Mouse (Mus musculus) CD8-positive naive resting alpha-beta T cell, adult 2 months (primary cell): Measurements from ENCODE around the gene Prkci.
A peak's percentile ranks its signal among the peaks of the same experiment; 100 is the strongest.

ENCODE experiments used
- DNase-seq, 2 experiments: peaks; one replicate each; pipeline ENCODE4 v3.0.0; 2022; ENCODE audit warnings: low read depth in 2 of 2, low spot score in 2 of 2

The Prkci gene

DNA sequence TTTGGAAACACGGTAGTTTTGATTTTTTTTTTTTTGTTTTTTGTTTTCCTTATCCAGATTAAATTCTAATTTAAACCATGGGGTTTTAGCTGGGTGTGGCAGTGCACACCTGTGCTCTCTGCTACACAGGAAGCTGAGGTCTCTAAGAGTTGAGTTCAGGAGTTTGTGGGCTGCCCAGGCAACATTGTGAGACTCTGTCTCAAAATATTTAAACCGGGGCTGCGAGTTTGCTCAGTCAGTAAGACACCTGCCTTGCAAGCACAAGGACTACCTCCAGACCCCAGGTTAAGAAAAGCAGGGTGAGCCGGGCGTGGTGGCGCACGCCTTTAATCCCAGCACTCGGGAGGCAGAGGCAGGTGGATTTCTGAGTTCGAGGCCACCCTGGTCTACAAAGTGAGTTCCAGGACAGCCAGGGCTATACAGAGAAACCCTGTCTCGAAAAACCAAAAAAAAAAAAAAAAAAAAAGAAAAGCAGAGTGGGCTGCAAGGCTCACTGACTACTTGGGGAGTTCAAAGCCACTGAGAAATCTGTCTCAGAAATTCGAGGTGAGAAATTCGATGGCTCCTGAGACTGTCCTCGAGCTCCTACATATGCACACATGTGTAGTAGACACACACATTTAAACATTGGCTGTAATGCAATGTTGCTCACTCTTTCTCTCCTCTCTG lies 87.4 kb downstream of the Prkci start:
- no peak for DNase-seq

DNA sequence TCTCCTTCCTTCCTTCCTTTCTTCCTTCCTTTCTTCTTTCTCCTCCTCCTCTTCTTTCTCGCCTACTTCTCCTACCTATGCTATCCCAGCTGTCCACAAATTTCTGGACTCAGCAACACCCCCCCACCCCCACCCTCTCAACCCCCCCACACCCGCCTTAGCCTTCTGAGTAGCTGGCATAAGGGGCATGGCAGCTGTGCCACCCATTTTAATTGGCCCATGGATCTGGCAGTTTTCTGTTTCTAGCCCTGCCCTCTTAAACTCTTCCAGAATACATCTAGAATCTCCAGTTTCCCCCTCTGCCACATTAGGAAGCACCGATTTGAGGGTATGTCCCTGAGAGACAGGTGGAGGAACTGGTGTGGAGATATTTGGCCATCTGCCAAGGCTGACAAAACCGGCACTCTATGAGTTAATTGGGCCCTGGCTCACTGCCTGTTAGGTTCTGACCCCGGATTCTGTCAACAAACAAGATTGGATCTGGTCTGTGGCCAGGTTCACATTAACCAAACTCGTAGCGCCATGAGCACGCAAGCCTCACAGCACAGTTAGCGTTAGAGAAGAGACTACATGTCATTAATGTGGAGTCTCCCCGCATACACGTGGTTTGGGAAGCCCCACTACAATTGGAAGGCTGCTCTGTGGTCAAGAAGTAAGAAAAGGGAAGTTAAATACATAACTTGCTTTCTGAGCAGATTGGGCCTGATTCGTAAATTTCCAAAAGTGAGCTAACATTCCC lies 88.1 kb downstream of the Prkci start:
- no peak for DNase-seq

GRCm38 (mm10) chr3:31085000-31085399 lies 89.5 kb downstream of the Prkci start:
- no peak for DNase-seq

GRCm38 (mm10) chr3:31088789-31089775 lies 93.5 kb downstream of the Prkci start:
- DNase-seq: no peak

DNA sequence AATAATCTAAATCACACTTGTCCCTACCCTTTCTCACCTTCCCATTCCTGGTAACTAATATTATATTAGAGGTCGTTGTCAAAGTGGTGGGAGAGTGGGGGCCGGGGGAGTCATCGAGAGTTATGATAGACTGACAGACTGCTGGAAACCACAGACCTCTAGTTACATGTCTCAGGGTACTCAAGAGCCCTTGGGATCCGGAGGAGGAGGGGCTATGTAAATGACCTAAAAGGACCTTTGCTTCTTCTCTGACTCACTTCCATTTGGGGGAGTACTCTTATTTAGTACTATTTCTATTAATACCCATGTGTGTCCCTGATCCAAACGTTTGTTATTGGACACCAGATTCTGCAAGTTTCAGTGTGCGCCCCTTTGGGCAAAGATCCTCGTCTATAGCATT lies 94.4 kb downstream of the Prkci start:
- no peak for DNase-seq

DNA sequence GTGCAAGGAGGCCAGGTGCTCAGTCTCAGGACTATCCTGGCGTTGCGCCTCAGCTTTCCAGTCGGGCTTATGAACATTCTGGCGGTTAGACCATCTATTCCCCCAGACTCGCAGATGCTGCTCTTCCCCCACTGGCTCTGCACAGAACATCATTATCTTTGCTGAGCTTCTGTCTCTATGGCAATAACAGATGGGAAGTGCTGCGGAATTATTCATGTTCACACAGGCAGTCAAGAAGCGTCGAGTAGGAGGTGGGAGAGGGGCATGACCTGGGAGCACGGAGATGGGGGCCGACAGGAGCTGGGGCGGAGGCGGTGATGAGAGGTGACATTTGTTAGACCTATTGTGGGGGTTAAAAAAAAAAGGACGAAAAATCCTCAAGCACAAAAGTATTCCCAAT lies 97.6 kb downstream of the Prkci start:
- DNase-seq: no peak

DNA sequence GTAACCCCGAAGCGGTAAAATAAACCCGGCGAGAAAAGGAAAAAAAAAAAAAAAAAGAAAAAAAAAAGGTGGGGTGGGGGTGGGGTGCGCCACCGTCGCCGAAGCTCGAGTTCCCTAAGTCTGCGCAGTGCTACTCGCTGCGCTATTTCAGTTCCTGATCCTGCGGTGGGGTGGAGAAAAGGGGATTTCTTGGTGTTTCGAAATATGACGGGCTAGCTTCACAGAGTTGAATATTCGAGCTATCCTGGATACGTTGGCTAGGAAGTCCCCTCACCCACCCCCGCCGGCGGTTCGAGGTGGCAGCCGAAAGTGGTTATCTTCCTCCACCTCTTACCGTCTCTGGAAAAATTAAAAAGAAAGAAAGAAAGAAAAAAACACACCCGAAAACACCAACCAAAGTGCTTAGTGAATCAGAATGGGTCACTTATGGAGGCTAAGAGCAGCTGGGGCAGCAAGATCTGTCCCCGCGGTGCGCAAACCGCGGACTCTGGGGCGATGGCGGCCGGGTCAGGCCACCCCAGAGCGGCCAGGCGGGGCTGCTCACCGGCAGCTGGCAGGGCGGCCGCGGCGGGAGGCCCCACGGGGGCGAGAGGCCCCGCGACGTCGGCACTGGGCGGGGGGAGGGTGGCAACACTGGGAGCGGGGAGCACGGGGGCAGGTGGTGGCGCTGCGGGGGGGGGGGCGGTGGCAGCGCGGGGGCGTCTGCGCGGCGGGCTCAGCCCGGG lies 98.2 kb downstream of the Prkci start:
- DNase-seq: peak; percentile 64 to 68

- peak; percentile 92 for DNase-seq
These were observed 99.1 kb downstream of the Prkci start, which contains the start of gene Skil for GRCm38 (mm10) chr3:31094531-31095178. Skil (plus strand) TSS chr3:31095058.

GRCm38 (mm10) chr3:31095179-31095490 lies 99.6 kb downstream of the Prkci start:
- DNase-seq: no peak

- DNase-seq: peak; percentile 49 to 53
These were observed 100.1 kb downstream of the Prkci start for GRCm38 (mm10) chr3:31095491-31096154.

GRCm38 (mm10) chr3:31096155-31097101 lies 100.9 kb downstream of the Prkci start:
- DNase-seq: no peak

DNA sequence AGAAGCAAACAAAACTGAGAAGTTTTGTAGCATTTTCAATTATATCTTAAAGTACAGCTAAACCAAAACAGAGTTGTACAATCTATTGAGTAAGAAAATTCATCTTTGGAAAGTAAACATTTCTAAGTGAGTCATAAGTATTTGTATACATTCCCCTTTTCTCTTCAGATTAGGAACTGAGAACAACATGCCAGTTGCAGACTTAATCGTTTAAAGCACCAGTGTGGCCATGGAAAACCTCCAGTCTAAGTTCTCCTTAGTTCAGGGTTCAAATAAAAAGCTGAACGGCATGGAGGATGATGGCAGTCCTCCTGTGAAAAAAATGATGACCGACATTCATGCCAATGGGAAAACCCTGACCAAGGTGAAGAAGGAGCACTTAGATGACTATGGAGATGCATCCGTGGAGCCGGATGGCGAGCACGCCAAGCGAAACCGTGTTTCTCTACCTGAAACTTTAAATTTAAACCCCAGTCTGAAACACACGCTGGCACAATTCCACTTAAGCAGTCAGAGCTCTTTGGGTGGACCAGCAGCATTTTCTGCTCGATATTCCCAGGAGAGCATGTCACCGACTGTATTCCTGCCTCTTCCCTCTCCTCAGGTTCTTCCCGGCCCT lies 101.7 kb downstream of the Prkci start:
- DNase-seq: no peak

GRCm38 (mm10) chr3:31097976-31098375 lies 102.4 kb downstream of the Prkci start:
- no peak for DNase-seq

GRCm38 (mm10) chr3:31098556-31098955 lies 103.0 kb downstream of the Prkci start:
- no peak for DNase-seq

- DNase-seq: no peak
These were observed 104.5 kb downstream of the Prkci start for GRCm38 (mm10) chr3:31100026-31100425.

DNA sequence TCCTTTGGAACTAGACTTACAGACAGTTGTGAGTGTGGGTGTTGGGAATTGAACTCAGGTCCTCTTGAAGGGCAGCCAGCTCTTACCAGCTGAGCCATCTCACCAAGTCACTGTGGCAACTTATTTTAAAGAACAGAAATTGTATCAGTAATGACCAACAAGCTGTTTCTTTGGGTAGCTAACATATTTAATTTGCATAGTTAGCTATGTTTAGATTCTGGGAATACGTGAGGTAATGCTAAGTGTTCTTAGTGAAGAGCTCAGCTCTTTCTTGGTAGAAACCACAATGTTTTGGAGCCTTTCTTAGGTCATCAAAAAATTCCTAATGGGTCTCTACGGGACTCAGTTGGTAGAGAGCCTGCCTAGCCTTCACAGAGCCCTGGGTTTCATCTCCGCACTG lies 105.3 kb downstream of the Prkci start:
- no peak for DNase-seq
